Mouse (Mus musculus): Measurements from ENCODE around the gene Tesk1.

Gene Tesk1

DNA sequence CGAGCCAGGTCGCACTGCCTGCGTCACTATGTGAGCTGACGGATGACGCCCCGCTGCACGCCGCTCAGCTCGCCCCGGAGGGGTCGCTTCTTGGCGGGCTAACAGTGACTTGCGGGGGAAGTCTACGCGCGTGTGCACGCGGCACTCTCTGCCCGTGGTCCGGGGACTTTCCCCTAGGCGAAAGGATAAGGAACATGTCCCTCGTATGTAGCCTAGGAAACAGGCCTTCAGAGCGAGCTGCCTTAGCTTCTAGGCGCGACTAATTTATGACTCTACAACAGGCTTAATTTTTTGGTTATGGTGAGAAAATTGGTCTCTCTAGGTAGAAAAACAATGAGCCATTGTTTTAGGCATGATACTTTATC is 51.1 kb downstream of the Tesk1 start, which contains the start of gene Ccdc107:
TSS of gene Ccdc107 (plus strand) at position 80 of the 365 bp plus-strand sequence.
- WGBS: under 1% methylated on average over 25 of the region's 25 CpGs

DNA sequence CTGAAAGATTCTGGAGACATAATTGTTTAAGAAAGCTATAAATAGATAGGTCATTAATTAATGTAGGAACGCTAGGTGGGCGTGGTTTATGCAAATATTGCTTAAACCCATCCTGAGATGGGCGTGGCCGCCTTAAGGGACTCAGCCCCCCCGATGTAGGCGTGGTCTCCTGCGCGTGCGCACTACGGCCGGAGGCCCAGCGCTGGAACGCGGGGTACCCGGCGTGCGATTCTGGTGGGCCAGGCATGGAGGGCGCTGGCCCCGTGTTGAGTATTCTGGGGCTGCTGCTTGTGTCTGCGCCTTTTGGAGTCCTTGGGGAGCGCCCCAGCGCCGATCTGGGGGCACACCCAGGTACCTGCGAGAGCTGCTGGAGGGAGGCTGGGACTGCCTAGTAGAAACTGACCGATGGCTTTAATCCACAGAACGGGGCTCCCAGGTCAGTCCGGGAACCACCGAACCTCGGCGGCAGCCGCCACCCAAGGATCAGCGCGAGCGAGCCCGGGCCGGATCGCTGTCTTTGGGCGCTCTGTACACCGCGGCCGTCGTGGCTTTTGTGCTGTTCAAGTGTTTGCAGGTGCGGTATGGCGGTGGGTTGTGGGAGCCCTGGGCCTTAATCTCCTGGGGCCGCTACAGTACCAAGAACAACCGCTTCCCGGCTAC is 51.6 kb downstream of the Tesk1 start:
- WGBS: under 1% methylated on average over 47 of the region's 47 CpGs

DNA sequence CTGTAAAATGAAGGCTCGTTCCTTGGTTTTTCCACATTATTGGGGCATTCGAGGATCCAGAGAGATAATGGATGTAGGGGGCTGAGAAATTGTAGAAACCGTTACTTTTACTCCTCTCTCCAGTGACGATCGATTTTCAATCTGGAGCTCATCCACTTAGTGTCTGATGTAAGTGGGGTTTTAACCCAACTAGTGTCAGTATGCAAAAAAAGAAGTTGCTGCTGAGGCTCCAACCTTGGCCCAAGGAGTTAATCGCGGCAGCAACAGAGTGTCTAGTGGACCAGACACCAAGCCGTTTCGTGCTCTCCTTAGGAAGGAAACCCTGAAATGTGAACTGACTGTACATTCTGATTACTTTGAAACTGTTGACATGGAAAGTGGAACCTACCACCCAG is 52.1 kb downstream of the Tesk1 start:
- 1% methylated on average over 9 of the region's 9 CpGs for WGBS

DNA sequence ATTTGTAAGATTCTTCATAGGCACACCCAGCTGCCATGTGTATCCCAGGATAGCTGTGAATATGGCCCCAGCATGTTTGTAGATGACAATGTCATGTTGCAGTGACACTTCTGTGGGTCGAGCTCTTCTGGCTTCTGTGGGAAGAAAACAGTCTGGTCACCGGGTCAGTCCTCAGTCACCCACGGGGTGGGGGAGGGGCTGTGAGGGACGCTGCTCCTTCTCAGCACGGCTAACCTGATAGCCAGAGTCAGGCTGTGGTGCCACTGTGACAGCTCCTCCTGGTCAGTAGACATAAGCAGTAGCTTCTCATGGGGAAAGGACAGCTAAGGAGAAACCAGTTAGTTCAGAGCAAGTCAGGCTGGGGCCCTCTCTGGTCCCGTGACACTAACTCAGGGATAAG is 54.8 kb downstream of the Tesk1 start:
- WGBS: 75% methylated on average over 6 of the region's 6 CpGs

GRCm38 (mm10) chr4:43497405-43497804 is 55.7 kb downstream of the Tesk1 start:
- 97% methylated on average over 8 of the region's 8 CpGs for WGBS

Data from cerebral cortex, adult 2 months (tissue).